Mouse (Mus musculus) forebrain, embryonic 12.5 days (tissue): ENCODE data around the gene Cdh1. TPM values are rescaled to one million over a fixed set of nuclear protein-coding genes. Genes with fewer than 3 reads are reported as not detected.
A peak's percentile ranks its signal among the peaks of the same experiment; 100 is the strongest.
"Not testable (repeated sequence)": the region's sequence is repeated elsewhere in the genome, so short reads cannot be mapped to it uniquely, and the experiment has no call there.

ENCODE experiments used
- ATAC-seq: fragments of 200-750 bp; cut with Nextera tagmentation; 2 replicates; pipeline ENCODE4 v1.8.0; 2017; ENCODE audit warnings: moderate TSS enrichment; ENCODE audit not compliant: low FRiP score
- H3K27ac ChIP-seq: fragments of 300-500 bp; sonication (generic); 2 replicates; pipeline ENCODE4 v1.5.1; 2016; ENCODE audit warnings: mild to moderate bottlenecking
- H3K27me3 ChIP-seq: fragments of 300-500 bp; sonication (generic); 2 replicates; pipeline ENCODE4 v1.6.1; 2016; ENCODE audit warnings: mild to moderate bottlenecking
- H3K36me3 ChIP-seq: fragments of 300-500 bp; sonication (generic); replicated peaks from 2 replicates; pipeline ENCODE4 v1.6.1; 2016; ENCODE audit warnings: mild to moderate bottlenecking
- H3K4me1 ChIP-seq: fragments of 300-500 bp; sonication (generic); 2 replicates; pipeline ENCODE4 v1.6.1; 2016
- H3K4me2 ChIP-seq: fragments of 300-500 bp; sonication (generic); 2 replicates; pipeline ENCODE4 v1.6.1; 2016; ENCODE audit warnings: mild to moderate bottlenecking, moderate library complexity
- H3K4me3 ChIP-seq: fragments of 300-500 bp; sonication (generic); replicated peaks from 2 replicates; pipeline ENCODE4 v1.5.1; 2016; ENCODE audit warnings: mild to moderate bottlenecking
- H3K9ac ChIP-seq: fragments of 300-500 bp; sonication (generic); 2 replicates; pipeline ENCODE4 v1.6.1; 2016; ENCODE audit warnings: mild to moderate bottlenecking
- H3K9me3 ChIP-seq: fragments of 300-500 bp; sonication (generic); 2 replicates; pipeline ENCODE4 v1.6.1; 2016
- WGBS: fragments of 180-500 bp; shearing (Covaris S2); methylation state at CpG from one replicate; pipeline ENCODE4 v1.1.7; 2016; 5-methylcytosine and 5-hydroxymethylcytosine counted together
- polyA plus RNA-seq: library from polyadenylated mRNA; unstranded; fragments of >200 nt; fragmentation: Nextera tagmentation; extraction: Ambion mirVana; gene quantifications from 2 replicates; pipeline ENCODE4 v1.2.1, GENCODE M21; 2016

The Cdh1 gene
- polyA plus RNA-seq, 1 experiment from 2014 or later, result 4.2 TPM

DNA sequence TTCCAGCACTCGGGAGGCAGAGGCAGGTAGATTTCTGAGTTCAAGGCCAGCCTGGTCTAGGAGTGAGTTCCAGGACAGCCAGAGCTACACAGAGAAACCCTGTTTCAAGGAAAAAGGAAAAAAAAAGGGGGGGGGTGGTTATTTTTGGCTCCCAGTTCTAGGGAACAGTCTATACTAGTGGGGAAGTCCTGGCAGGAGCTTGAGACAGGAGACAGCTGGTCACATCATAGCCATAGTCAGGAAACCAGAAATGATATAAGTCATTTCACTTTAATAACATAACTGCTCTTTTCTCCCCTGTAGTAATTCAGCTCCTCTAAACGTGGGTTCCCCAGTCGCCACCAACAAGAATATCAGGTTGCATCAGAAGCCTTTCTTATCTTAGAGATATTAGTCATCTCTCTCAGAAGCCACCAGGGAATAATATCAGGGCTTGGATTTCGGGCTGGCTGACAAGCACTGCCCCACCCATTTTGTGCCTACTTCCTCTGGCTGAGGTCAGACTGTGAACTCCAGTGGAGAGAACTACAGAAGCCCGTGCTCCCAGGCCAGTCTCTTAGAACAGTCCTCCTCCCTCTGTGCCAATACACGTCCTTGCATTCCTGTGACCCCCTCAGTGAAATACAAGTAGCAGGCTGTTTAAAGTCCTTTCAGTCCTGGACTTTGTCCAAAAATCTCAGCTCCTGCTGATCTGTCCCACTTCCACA, 26.1 kb upstream of the Cdh1 start:
- 57% methylated on average over 6 of the region's 6 CpGs for WGBS
- no peaks in the 10 kb centered on the region for H3K27me3 ChIP-seq
- no peak for ATAC-seq
- H3K4me3 ChIP-seq, result no peak overlapping the region
- H3K9me3 ChIP-seq, result no peaks in the 10 kb centered on the region
- no peak overlapping the region for H3K9ac ChIP-seq
- 0 out of 2 replicates have a peak, but pooled peaks cover 3% of the 10 kb centered on the region for H3K4me1 ChIP-seq
- no peaks in the 10 kb centered on the region for H3K36me3 ChIP-seq
- H3K27ac ChIP-seq, result no peak overlapping the region
- no peak overlapping the region for H3K4me2 ChIP-seq

DNA sequence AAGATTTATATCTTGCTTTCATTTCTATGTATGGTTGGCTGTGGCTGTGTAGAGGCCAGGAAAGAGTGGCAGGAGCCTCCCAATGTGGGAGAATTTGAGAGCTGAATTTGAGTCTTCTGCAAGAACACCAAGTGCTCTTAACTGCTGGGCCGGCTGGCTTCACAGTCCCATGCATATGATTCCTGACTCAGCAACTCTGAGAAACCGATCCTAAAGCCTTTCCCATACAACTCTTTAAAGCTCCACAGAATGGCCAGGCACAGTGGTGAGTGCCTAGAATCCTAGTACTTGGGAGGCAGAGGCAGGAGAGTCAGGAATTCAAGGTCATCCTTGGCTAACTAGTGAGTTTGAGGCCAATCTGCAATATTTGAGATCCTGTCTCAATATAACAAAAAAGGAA, 23.6 kb upstream of the Cdh1 start:
- no peak for ATAC-seq
- Histone ChIP-seq H3K27me3 (no peaks in the 10 kb centered on the region), H3K9me3 (no peaks in the 10 kb centered on the region), H3K4me2 (no peak overlapping the region), H3K4me3 (no peak overlapping the region), H3K4me1 (0 out of 2 replicates have a peak, but pooled peaks cover 3% of the 10 kb centered on the region), H3K27ac (no peak overlapping the region), H3K9ac (no peak overlapping the region), H3K36me3 (no peaks in the 10 kb centered on the region)
- WGBS, result 65% methylated on average over 2 of the region's 2 CpGs

DNA sequence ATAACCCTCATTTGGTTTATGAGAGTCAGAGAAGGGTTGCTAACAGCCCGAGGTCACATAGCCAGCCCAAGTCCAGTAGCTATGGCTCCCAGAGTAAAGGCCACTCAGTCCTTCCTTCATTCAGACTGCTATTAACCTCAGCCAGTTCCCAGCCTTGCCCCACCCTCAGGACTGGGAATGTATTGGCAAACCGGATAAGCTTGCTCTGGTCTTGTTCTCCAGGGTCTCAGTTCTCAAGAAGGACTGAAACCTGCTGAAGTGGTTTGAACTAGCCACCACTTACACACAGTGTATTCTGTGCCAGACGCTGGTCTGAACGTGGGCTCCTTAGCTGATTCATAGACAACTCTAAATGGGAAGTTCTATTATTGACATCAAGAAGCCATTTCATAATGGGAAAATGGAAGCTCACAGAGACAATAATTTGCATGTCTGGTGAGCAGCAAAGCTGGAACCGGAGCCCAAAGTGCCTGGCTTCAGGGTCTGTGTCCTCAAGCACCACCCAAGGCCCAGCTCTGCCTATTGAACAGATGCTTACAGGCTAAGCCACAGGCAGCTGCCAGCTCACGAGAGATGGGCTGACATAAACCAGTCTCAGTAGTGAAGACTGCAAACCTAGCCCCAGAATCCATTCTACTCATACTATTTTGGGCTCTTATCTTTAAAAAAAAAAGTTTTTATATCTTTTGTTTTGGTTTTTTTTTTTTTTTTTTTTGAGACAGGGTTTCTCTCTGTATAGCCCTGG, 21.6 kb upstream of the Cdh1 start:
- Histone ChIP-seq H3K4me1 (0 out of 2 replicates have a peak, but pooled peaks cover 3% of the 10 kb centered on the region), H3K4me2 (no peak overlapping the region), H3K9me3 (no peaks in the 10 kb centered on the region), H3K9ac (no peak overlapping the region), H3K27ac (no peak overlapping the region), H3K36me3 (no peaks in the 10 kb centered on the region), H3K27me3 (no peaks in the 10 kb centered on the region), H3K4me3 (no peak overlapping the region)
- ATAC-seq, result no peak
- 79% methylated on average over 6 of the region's 6 CpGs for WGBS

DNA sequence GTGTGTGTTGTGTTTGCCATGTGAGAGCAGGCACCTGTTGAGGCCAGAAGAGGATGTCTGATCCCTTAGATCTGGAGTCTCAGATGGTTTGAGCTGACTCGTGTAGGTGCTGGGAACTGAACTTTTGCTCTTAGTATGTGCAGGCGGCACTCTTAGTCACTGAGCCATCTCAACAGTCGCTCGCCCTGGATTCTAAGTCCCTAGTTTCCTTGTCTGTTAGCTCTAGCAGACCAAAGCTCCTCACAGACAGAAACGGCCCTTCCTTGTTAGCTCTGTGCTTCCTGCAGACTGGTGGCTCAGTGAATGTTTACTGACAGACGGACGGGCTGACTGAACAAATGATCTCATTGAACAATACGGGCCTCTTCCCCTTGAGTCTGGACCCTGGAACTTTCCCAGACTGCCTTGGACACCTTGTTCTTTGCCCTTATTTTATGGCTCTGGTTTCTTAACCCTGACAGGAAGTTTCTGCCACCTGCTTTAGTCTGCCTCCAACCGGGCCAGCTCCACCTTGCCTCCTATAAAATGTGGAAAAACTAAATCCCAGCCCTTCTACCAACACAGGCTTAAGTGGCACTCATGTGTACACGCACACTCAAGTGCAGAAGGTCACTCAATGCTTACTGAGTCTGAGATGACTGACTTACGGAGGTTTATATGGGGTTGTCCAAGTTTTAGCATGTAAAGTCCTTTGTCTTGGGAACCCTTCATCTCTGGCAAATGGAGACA, 18.0 kb upstream of the Cdh1 start:
- Histone ChIP-seq H3K9me3 (no peaks in the 10 kb centered on the region), H3K27ac (no peak overlapping the region), H3K4me3 (no peak overlapping the region), H3K4me1 (no peaks in the 10 kb centered on the region), H3K9ac (no peak overlapping the region), H3K36me3 (no peaks in the 10 kb centered on the region), H3K4me2 (no peak overlapping the region), H3K27me3 (no peaks in the 10 kb centered on the region)
- ATAC-seq, result no peak
- 81% methylated on average over 11 of the region's 11 CpGs for WGBS

DNA sequence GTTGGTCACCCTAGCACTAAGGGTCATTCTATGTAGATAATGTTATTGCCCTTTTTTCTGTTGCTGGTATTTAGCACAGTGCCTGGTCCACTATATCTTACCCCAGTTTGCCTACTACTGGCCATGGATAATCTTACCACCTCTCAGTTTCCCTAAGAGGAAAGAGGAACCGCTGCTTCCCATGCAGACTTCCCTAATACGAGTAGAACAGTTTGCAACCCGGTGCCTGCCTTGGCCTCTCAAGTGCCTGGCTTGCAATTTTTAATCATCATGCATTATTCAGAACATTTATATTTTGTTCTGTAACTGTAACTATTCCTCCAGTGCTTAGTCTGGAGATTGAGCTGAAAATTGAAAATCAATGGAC, 17.5 kb upstream of the Cdh1 start:
- no peak overlapping the region for H3K27ac ChIP-seq
- no peaks in the 10 kb centered on the region for H3K9me3 ChIP-seq
- H3K27me3 ChIP-seq, result no peaks in the 10 kb centered on the region
- no peak for ATAC-seq
- no peaks in the 10 kb centered on the region for H3K4me1 ChIP-seq
- H3K4me3 ChIP-seq, result no peak overlapping the region
- H3K36me3 ChIP-seq, result no peaks in the 10 kb centered on the region
- no peak overlapping the region for H3K4me2 ChIP-seq
- no peak overlapping the region for H3K9ac ChIP-seq
- 91% methylated on average over 3 of the region's 3 CpGs for WGBS

DNA sequence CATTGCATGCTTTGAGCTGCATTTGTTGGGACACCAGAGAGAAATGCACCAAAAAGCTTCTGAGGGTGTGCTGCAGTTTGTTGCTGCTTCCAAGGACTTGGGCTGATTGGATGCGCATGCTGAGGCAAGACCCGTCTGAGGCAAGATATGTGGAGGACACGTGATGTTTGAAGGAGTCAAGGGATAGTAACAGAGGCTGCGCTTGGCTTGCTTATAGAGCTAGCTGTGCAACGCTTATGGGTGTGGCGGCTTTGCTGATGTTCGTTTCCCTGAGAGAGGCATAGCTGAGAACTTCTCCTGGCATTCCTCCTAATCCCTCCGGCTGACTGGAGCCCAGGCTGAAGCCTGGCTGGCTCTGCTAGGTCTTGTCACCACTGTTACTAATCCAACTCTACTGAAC, 16.3 kb upstream of the Cdh1 start:
- H3K4me1 ChIP-seq, result no peaks in the 10 kb centered on the region
- no peaks in the 10 kb centered on the region for H3K9me3 ChIP-seq
- ATAC-seq, result no peak
- no peak overlapping the region for H3K27ac ChIP-seq
- no peak overlapping the region for H3K9ac ChIP-seq
- H3K27me3 ChIP-seq, result no peaks in the 10 kb centered on the region
- H3K36me3 ChIP-seq, result no peaks in the 10 kb centered on the region
- WGBS, result 85% methylated on average over 8 of the region's 8 CpGs
- H3K4me3 ChIP-seq, result no peak overlapping the region
- H3K4me2 ChIP-seq, result no peak overlapping the region

DNA sequence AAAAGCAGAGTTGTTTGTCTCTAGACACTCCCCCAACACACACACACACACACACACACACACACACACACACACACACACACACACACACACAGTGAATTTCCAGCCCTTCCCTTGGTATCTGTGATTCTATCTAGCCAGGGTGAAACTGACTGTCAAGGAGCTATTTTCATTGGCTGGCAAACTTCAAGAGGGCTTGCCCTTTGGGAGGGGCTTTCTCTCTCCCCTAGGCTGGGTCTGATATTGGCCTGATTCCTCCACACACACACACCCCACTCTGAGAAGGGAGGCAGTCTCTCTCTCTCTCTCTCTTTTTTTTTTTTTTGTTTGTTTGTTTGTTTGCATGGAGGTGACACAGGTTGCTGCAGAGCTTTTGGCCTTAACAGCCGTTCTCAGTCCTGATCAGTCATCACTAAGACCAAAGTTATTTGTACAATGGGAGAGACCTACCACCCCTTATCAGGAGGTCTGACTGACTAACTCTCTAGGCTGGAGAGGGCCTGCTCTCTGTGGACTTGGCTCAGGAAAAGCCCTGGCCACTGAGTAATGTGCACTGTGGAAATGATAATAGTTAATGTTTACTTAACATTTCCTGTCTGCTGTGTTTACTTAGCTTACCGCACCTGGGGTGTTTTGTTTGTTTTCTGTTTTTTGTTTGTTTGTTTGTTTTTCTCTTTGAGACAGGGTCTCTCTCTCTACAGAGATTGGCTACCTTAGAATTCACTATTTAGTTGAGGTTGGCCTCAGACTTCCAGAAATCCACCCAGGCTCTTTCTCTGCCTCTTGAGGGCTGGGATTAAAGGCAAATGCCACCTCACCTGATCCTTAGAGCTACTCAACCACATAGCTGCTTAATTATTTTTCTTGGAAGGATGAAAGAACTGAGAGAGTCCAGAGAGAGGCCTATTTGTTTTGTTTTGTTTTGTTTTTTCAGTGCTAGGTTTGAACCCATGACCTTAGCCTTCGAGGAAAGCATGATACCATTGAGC, 14.4 kb upstream of the Cdh1 start:
- no peaks in the 10 kb centered on the region for H3K9me3 ChIP-seq
- H3K4me3 ChIP-seq, result no peak overlapping the region
- ATAC-seq, result no peak
- H3K4me2 ChIP-seq, result no peak overlapping the region
- H3K27me3 ChIP-seq, result no peaks in the 10 kb centered on the region
- H3K9ac ChIP-seq, result no peak overlapping the region
- H3K4me1 ChIP-seq, result no peaks in the 10 kb centered on the region
- 67% methylated on average over 3 of the region's 3 CpGs for WGBS
- H3K36me3 ChIP-seq, result no peaks in the 10 kb centered on the region
- no peak overlapping the region for H3K27ac ChIP-seq

DNA sequence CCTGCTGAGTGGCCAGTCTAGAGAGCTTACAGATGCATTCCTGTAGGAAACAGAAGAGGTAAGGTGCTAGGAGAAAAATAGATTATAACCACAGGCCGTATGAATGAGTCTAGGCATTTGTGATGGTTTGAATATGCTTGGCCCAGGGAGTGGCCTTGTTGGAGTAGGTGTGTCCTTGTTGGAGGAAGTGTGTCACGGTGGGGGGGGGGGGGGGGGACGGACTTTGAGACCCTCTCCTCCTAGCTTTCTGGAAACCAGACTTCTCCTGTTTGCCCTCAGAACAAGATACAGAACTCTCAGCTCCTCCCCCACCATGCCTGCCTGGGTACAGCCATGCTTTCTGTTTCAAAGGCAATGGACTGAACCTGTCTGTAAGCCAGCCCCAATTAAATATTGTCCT, 10.7 kb upstream of the Cdh1 start:
- Histone ChIP-seq H3K4me3 (no peak overlapping the region), H3K9ac (no peak overlapping the region), H3K4me2 (no peak overlapping the region), H3K27me3 (no peaks in the 10 kb centered on the region), H3K9me3 (no peaks in the 10 kb centered on the region), H3K4me1 (peaks cover 3% of the 10 kb centered on the region; the same call in 1 of the 2 replicates), H3K36me3 (no peaks in the 10 kb centered on the region), H3K27ac (no peak overlapping the region)
- WGBS, result 81% methylated on average over 3 of the region's 3 CpGs
- no peak for ATAC-seq

DNA sequence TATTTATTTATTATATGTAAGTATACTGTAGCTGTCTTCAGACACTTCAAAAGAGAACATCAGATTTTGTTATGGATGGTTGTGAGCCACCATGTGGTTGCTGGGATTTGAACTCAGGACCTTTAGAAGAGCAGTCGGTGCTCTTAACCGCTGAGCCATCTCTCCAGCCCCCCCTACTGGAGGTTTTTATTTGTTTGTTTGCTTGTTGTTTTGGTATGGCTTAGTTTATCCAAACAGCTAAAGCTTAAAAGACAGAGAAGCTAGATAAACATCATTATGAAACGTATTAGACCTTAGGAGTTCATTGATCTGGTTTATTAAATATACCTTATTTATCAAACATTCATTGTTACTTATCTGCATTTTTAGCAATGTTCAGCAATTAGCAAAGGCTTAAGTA, 7.5 kb upstream of the Cdh1 start:
- H3K27me3 ChIP-seq, H3K4me1 ChIP-seq, H3K4me3 ChIP-seq, H3K27ac ChIP-seq, H3K36me3 ChIP-seq, H3K9ac ChIP-seq, ATAC-seq, H3K9me3 ChIP-seq, H3K4me2 ChIP-seq: not testable (repeated sequence)
- 89% methylated on average over 3 of the region's 3 CpGs for WGBS

DNA sequence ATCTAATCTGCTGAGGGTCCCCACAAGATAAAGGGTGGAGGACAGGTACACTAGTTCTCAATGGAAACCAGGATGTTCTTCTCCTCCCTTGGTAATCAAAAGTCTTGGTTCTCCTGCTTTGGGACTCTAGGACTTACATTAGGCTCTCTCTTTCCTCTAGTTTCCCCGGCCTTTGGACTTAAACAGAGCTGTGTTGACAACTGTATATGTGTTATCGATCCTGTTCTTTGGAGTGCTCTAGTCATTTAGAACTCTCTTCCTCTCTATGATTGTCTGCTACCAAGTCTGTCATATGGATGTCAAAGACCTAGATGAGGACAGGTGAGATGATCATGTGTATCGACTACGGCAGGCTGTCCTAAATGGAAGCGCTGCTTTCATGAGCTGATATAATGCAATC, 6.1 kb upstream of the Cdh1 start:
- H3K9ac ChIP-seq, result no peak overlapping the region
- WGBS, result 89% methylated on average over 5 of the region's 5 CpGs
- H3K4me3 ChIP-seq, result no peak overlapping the region
- peaks cover 3% of the 10 kb centered on the region for H3K4me1 ChIP-seq
- no peak overlapping the region for H3K4me2 ChIP-seq
- no peaks in the 10 kb centered on the region for H3K9me3 ChIP-seq
- no peak for ATAC-seq
- no peak overlapping the region for H3K27ac ChIP-seq
- H3K27me3 ChIP-seq, result peaks cover 9% of the 10 kb centered on the region
- no peaks in the 10 kb centered on the region for H3K36me3 ChIP-seq

DNA sequence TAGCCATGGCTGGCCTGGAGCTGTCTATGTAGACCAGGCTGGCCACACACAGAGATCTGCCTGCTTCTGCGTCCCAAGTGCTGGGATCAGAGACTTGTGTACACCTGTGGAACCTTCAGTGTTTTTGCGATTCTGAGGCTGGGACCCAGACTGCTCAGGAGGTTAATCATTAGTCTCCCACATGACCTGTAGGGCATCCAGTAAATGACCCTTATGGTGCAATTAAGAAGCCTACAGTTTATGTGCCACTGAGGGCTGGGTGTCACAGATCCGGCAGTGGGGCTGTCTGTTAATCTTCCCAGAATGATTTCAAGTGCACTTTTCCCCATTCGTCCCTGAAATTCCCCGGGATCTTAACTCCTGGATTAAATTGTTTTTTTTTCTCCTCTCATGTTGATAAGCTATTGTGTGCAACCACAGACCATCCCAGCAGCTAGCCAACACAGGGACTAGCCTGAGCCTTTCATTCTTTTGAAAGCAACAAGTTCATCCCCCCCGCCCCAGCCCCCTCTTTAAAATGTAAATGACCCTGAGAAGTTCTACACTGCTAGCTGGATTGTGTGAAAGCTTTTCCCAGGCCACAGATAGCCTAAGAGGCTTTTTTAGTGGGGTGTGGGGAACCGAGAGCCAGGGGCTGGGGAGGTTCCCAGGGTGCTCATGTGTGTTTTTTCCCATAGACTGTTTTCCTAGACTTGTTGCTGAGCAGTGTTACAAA, 3.7 kb upstream of the Cdh1 start:
- WGBS, result 21% methylated on average over 7 of the region's 7 CpGs
- peak overlapping the region; percentile 1 for H3K27ac ChIP-seq
- H3K9me3 ChIP-seq, result no peaks in the 10 kb centered on the region
- H3K9ac ChIP-seq, result no peak overlapping the region
- peaks cover 32% of the 10 kb centered on the region for H3K27me3 ChIP-seq
- no peak overlapping the region for H3K4me3 ChIP-seq
- H3K4me2 ChIP-seq, result no peak overlapping the region
- no peaks in the 10 kb centered on the region for H3K36me3 ChIP-seq
- peaks cover 21% of the 10 kb centered on the region for H3K4me1 ChIP-seq
- 0 out of 2 replicates have a peak, but pooled peaks have one; percentile 27 for ATAC-seq
